Mouse (Mus musculus) lung, postnatal 36 days (tissue): ENCODE results near the gene Caln1.
A peak's percentile ranks its signal among the peaks of the same experiment; 100 is the strongest.

ENCODE experiments used
- DNase-seq: peaks from one replicate; pipeline ENCODE4 v3.0.0; 2022; ENCODE audit warnings: mixed read lengths

Caln1 gene

DNA sequence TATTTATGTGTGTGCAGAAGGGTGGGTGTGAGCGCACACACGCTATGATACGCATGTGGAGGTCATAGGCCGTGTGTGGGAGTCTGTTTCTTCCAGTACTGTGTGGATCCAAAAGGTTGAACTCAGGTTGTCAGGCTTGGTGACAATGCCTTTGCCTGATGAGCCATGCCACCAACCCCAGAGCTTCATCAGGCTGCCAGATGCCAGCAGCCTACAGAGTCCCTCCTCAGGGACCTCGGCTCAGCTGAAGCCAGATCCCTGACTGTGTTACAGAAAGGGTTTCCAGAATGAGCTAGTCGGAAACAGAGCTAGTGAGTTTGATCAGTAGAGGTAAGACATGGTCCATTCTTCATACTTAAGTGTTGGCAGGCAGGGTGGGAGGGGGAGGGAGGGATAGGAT, 25.9 kb downstream of the Caln1 start:
- no peak for DNase-seq

DNA sequence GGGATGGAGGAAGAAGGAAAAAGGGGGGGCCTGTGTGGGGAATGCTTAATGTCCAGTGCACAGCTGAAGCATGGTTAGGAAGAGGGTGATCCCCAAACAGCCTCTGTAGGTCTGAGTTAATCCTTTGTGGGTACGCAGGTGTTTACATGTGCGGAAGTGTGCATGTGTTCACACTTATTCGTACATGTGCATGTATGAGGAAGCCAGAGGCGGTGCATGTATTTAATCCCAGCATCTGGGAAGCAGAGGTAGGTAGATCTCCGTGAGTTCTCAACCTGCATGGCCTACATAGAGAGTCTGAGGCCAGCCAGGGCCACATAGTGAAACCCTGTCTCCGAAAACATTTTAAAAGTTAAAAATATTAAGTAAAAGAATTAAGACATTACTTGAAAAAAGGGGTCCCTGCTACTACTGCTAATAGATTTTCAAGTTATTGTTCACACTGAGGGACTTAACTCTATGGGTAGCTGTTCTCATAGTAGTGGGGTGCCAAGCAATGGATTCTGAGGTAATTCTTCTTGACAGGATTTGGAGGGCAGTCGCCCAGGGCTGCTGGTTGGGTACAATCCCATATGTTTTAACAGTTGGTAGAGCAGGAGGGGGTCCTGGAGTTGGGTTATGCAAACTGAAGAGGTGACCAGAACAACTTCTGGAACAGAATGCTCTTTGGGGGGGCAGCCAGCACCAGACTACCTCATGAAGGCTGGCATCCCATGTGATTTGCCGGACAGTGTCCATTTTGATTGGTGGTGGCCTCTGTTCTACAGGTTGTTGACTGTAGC, 31.1 kb downstream of the Caln1 start:
- no peak for DNase-seq

DNA sequence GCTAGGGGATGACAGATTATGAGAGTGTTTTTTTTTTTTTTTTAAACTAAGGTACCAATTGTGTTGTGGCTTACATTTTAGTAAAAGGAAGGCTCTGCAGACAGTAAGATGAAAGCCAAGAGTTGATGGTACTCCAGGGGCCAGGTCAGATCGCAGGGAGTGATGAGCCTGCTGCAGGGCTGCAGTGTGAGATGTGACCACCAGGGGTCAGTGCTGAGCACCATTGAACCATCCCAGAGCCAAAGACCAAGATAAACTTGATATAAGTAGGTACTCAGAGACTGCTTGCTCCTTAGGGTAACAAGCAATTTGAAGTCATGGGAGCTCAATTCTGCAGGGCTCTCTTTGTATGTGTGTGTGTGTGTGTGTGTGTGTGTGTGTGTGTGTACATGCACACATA, 35.9 kb downstream of the Caln1 start:
- peak; percentile 35 for DNase-seq

DNA sequence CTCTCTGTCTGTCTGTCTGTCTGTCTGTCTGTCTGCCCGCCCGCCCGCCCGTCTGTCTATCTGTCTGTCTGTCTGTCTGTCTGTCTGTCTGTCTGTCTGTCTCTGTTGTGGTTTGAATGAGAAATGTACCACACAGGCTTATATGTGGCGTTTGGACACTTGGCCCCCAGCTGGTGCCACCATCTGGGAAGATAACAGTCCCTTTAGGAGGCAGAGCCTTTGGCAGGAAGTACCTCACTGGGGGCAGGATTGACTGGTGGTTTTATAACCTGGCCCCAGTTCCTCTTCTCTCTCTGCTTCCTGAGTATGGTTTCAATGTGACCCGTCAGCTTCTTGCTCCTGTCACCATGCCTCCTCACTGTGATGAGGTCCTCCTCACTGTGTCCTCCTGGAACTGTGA, 40.5 kb downstream of the Caln1 start:
- DNase-seq, result no peak

DNA sequence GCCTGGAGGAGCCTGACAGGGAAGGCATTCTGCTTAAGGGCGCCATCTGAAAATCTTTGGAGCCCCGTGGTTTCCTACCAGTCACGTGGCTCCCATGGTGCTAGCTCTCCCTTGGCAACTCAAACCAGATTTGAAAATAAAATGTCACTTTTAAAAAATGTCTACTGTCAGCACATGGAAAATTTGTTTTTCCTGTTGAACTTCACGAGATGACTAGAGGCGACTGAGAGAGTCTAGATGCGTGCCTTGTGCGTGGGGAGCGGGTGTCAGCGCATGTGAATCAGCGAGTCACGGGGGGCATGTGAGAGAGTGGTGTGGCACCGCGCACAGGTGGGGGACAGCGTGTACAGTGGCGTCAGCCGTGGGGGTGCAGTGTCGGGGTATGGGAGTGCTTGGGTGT, 42.3 kb downstream of the Caln1 start:
- no peak for DNase-seq

DNA sequence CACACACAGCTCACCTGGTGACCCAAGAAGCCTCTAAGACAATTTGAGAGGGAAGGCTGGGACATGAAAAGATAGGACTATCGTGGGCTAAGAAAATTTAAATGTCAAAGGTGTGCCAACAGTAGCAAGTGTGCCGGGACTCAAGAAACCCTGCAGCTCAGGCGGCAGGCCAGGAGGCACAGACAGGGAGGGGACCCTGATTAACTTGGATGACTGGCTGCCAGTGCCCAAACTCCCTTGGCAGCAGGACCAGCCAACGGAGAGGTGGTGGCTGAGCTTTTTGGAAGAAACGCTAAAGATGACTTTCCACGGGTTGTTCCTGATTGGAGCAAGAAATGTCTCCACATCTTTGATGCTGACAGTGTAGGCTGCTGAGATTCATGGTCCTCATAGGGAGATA, 78.2 kb downstream of the Caln1 start:
- DNase-seq, result no peak

DNA sequence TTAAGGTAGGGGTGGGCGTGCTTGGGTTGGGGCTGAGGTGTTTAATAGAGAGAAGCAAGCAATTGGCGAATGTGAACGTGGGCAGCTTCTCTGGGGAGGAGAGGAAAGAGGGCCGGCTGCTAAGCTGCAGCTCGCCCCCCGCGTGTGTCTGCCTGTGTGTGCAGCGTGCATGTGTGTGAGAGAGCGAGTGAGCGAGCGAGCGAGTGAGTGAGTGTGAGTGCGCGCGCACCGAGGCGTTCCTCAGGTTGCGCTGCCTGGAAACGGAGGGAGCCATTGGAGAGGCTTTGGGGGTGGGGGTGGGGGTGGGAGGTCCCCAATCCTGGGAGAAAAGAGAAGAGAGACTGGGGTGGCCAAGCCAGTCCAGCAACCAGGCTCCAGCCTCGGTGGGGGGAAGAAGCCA, 79.2 kb downstream of the Caln1 start:
- no peak for DNase-seq

DNA sequence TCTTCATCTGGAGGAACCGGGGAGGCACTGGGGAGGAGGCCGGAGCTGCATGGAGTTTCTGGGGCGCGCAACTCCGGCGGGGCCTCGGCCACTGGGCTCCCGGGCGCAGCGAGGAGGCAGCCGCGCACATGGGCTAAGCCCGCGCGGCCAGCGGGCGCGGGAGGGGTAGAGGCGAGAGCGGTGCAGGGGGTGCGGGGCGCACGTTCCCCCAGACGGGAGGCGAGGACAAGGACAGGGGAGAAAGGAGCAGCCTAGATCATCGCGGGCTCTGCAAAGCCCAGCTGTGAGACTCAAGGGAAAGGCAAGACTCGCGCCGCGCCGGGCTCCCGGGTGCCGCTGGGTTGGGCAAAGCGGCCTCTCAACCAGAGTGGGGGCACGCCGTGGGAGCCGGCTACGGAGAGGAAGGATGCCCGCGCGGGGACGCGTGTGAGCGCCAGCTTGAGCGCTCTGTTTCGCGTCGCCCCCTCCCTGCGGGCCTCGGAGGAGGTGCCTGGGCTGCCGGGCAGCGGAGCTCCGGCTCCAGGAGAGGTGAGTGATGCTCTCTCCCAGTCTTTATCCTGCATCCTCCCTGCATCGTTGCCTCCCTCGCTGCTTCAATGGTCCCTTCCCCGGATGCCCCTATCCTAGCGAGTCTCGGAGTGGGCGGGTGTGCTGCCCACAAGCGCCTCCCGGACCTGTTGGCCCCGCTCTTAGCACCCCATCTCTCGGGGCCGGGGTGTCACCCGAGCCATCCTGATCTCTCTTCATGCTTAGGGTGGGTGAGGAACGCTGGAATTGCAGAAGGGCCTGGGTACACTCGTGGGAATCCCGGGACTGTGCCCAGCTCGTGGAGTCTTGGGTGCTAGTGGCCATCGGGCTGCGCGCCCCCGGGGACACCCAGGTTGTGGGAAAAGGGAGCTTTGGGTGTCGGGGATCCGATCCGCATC, 79.9 kb downstream of the Caln1 start:
- no peak for DNase-seq

DNA sequence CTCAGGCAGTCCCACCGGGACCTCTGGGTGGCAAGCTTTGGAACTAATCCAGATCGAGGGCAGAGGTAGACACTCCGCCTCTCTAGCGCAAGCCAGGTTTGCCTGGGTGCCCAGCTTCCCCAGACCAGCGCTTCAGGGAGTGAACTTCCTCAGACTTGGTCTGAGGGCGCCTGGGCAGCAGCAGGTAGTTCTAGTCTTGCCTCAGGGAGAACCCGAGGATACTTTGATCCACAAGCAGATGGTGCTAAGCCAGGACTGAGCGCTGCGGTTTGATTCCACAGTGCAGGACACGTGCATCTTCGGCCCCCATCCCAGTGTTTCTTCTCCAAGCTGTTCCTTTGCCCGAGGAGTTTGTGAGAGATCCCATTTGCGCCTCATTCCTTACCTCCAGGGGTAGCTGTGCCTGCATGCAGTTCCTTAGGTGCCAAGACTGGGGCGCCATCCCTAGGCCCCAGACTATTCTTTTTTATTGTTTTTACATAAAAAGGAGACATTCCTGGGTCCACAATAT, 80.8 kb downstream of the Caln1 start:
- no peak for DNase-seq

DNA sequence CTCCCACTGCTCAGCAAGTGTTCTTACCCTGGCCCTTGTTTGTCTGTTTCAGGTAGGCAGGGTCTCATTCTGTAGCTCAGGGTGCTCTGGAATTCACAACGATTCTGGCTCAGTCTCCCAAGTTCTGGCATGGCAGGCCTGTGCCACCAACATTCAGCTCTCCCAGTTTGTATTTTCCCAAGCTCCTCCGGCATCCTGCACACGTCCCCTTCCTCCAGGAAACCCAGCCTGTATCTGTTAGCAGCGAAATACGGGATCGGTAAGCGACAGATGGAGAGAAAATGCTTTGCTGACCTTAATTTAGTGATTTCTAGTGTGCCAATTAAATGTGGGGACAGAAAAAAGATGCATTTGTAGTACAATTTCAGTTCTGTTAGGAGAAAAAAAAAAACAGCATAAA, 88.8 kb downstream of the Caln1 start:
- no peak for DNase-seq

DNA sequence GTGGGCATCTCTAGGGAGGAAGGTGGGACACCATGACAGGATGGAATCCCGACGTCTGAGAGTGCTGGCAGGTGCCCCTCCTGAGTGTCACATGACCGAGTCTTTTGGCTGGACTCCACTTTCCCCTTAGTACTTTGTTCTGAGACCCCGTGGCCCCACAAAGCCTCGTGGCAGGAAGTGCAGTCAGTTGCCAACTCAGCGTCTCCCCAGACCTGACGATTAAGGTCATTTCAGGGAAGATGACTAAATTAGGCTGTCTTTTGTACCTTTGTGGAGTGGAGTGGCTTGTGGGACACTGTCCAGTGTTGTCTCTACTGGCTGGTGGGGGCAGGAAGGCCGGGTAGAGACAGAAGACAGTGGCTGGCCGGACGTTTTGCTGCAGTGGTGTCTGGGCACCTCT, 103.0 kb downstream of the Caln1 start:
- DNase-seq, result no peak

DNA sequence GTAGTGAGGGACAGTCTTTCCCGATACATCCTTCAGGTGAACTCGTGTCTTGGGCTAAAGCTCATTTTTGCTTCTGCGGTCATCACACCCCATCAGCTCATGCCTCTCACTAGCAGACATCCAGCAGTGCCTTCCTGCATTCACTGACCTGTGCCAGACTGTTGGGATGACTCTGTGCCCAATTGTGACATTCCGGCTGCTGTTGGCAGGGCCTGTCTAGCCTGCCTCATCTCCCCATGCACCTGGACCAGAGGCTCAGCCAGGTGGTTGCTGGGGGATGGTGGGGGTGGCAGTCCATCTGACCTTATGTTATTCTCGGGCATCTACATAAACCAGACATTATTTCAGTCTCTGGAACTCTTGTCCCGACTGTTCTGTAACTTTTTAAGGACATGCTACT, 105.6 kb downstream of the Caln1 start:
- no peak for DNase-seq

DNA sequence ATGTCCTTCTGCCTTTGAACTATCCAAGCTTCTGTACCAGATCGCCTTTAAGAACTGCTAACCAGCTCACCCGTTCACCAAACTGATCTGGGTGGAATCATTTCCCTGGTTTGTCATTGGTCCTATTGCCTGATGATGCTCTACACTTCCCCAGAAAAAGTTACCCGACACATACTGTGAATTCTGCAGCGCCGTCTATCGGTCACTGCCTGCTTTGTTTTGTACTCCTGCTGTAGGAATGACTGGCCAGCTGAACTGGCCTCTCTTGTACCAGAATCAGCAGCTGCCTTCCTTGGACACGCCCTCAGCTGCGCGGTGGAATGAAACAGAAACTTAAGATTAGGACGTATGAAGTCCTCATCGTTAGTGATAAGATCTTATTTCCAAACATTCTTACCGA, 107.5 kb downstream of the Caln1 start:
- DNase-seq, result peak; percentile 6

DNA sequence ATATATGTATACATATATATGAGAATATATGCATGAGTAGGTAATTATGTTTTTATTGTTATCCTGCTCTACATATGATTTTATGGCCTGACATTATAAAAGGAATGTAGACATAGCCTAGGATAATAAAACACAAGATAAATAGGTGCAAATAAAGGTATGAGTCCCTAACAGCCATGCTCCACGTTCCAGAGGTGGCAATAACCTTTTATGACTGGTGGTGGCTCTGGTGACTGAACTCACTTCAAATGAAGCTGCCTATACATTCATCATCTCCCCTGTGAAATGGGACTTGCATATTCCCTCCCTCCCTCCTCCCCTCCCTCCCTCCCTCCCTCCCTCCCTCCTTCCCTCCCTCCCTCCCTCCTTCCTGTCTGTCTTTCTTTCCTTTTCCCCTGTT, 111.0 kb downstream of the Caln1 start:
- no peak for DNase-seq

DNA sequence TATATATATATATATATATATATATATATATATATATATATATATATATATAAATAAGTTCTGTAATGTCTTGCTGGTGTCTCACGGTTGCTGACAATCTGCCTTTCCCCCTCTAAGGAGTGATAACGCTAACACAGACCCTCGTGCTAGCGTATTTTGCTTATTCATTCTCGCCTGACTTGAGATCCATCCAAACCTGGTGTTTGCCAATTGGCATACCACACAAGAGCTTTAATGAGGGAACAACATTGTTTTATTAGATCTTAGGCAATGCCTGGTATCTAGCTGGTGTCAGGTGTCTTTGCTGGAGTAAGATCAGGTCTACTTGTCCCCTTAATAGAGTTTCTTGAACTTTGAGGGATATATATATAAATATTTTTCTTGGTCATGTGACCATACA, 122.2 kb downstream of the Caln1 start:
- no peak for DNase-seq

DNA sequence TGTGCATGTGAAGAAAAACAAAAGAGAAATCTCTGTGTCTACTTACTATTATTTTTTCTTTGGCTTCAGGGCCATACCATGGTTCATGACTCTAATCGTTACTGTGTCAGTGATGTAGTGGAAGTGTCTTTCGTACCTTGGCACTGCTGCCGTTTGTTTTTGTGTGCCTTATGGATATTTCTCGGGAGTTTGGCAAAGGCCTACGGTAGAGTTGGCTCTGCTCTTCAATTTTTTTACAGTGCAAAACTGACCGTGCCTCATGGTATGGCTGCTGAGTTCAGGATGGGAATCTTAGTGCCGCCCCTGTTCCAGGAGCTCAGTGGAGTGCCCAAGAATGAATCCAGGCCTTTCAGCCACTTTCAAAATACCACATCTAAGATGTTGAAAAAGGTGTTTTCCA, 123.0 kb downstream of the Caln1 start:
- no peak for DNase-seq

DNA sequence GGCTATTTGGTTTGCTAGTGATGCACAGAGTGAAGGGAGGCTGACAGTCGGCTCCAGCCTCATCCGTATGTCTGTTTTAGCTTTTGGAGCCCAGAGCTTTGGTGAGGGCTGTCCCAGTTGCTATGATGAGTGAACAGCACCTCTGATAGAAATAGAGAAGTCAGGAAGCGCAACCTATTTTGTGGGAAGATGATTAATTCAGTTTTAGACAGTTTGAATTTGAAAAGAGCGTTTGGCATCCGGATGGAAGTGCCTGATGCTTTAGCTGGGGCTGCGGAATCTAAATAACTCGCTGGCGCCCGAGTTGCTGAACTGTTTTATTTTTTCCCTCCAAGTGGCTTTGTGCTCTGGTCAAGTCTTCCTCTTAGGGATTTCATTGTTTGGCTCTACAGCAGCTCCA, 133.3 kb downstream of the Caln1 start:
- no peak for DNase-seq

DNA sequence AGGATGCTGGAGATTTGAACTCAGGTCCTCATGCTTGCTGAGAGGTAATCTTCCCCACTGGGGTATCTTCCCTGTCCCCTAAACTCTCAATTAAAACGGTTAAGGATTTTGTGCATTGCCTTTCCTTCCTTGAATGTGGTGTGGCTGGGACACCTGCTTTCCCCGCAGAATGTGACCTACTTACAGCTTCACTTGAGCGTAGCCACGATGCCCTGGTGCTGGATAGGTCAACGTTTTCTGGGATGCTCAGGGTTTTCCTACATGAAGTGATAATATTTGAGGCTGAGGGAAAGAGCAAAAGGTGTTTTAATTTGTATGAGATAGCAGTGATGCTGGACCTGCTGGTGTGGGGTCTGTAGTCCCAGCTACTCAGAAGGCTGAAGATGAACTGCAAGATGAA, 135.6 kb downstream of the Caln1 start:
- no peak for DNase-seq

DNA sequence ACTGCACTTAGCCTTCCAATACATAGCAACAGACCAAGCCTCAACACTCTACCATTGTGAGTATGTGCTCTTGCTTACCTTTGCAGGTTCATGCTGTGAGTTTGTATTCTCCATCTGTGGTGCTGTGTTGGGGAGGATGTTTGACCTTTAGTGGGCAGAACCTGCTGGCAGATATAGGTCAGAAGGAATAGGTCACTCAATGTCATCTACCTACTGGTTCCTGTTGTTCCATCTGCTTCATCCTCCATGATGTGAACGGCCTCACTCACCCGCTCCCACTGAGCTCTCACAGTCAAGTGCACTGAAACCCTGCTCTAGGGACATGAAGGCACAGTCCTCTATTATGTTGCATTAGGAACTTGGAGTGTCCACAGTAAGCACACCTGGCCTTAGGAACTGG, 141.3 kb downstream of the Caln1 start:
- DNase-seq, result no peak

DNA sequence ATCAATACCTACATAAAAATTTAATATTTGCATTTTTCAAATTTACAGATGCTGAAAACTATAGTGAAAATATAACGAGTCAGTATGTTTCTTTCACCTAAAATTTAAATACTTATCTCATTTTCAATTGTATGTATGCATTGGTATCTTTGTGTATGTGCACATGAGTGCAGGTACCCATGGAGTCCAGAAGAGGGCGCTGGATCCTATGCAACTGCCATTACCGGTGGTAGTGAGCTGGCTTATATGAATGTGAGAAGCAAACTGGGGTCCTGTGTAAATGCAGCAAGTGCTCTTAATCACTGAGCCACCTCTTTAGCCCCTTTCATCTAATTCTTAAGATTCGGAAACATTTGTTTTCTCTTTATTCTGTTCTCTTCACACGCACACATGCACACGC, 146.1 kb downstream of the Caln1 start:
- no peak for DNase-seq

DNA sequence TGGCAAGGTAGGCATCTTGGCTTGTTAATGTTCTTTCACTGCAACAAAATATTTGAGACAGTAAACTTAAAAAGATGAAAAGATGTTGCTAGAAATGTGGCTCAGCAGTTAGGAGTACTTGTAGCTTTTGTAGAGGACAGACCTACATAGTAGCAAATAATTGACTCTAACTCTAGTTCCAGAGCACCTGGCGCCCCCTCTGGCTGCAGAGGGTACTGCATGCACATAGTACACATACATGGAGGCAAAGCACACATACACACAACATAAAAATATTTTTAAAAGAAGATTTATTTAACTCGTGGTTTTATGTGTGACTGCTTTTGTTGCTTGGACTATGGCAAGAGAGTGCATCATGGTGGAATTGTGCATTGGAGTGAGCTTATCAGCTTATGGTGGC, 151.3 kb downstream of the Caln1 start:
- no peak for DNase-seq

DNA sequence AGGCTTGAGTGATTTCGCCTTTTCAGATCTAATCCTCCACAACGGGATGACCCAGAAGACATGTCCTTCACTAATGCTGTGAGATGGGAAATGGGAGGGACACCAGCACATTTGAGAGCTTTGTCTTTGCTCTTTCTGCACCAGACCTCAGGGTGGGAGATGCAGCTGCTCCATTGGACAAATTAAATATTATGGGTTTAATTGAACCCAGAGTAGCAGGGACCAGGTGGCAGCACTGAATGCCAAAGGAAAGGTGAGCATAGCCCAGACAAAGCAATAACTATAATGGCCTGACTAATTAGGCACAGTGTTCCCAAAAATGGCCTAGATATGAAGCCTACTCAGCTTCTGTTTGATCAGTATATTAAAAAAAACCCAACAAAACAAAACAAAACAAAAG, 158.2 kb downstream of the Caln1 start:
- no peak for DNase-seq

DNA sequence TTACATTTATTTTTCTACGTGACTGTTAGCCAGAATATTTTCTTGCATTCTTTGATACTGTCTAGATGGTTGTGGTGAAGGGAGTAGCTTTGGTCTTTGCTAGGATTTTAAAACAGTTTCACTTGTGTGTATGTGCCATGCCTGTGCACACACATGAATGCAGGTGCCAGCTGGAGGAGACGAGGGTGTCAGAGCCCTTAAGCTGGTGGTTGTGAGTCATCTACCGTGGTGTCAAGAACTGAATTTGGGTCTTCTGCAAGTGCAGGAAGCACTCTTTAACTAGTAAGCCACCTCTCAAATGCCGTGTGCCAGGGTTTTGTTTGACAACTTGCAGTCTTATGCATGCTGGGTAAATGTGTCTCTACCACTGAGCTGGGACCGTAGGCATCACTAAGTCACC, 178.2 kb downstream of the Caln1 start:
- no peak for DNase-seq

DNA sequence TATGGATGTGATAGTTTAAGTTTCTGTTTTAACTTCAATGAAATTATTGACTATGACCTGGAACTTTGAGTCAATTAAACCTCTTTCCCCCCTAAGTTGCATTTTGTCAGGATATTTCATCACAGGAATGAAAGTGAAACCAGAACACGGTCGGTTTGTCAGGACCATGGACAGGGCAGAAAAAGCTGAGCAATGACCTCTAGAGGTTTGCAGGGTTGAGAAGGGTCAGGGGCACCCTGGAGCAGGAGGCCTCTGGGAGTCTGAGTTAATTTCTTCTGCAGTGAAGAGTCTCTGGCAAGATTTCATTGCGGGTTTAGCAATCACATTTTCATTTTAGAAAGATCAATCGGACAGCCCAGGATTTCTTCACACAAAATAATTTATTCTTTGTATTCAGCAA, 184.7 kb downstream of the Caln1 start:
- DNase-seq, result no peak
